Mouse (Mus musculus): ENCODE data around the gene Zfhx3. TPM values are rescaled to one million over a fixed set of nuclear protein-coding genes. Genes with fewer than 3 reads are reported as not detected.

Gene Zfhx3
- polyA plus RNA-seq, 1 experiment from 2014 or later = 22.0 TPM

- Histone ChIP-seq H3K27ac (peak overlapping the region; percentile 12; the same call in 1 of the 2 replicates), H3K27me3 (ENCODE audit: insufficient read depth, poor library complexity, severe bottlenecking) (no peaks in the 10 kb centered on the region), H3K4me3 (no peak overlapping the region), H3K9me3 (no peaks in the 10 kb centered on the region), H3K4me1 (replicated peaks) (peaks cover 37% of the 10 kb centered on the region), H3K36me3 (peaks cover 43% of the 10 kb centered on the region)
- 85% methylated on average over 10 of the region's 10 CpGs for WGBS
- no peak for DNase-seq (ENCODE audit: low spot score)
Observed at GRCm38 (mm10) chr8:108811694-108812093, 869.2 kb downstream of the Zfhx3 start.

- Histone ChIP-seq H3K36me3 (peaks cover 35% of the 10 kb centered on the region), H3K4me1 (replicated peaks) (peaks cover 45% of the 10 kb centered on the region), H3K27me3 (ENCODE audit: insufficient read depth, poor library complexity, severe bottlenecking) (no peaks in the 10 kb centered on the region), H3K4me3 (no peak overlapping the region), H3K27ac (no peak overlapping the region), H3K9me3 (no peaks in the 10 kb centered on the region)
- 77% methylated on average over 12 of the region's 12 CpGs for WGBS
- no peak for DNase-seq (ENCODE audit: low spot score)
Observed at GRCm38 (mm10) chr8:108813375-108813774, 870.9 kb downstream of the Zfhx3 start.

- Histone ChIP-seq H3K9me3 (no peaks in the 10 kb centered on the region), H3K4me1 (replicated peaks) (peaks cover 41% of the 10 kb centered on the region), H3K36me3 (peaks cover 13% of the 10 kb centered on the region), H3K27ac (peak overlapping the region; percentile 66; the same call in 1 of the 2 replicates), H3K4me3 (no peak overlapping the region), H3K27me3 (ENCODE audit: insufficient read depth, poor library complexity, severe bottlenecking) (no peaks in the 10 kb centered on the region)
- WGBS = 19% methylated on average over 8 of the region's 8 CpGs
- peak; percentile 50 for DNase-seq (ENCODE audit: low spot score)
Observed at GRCm38 (mm10) chr8:108819271-108819671, 876.8 kb downstream of the Zfhx3 start.

GRCm38 (mm10) chr8:108819826-108820225 is 877.4 kb downstream of the Zfhx3 start:
- peaks cover 8% of the 10 kb centered on the region for H3K36me3 ChIP-seq
- peaks cover 41% of the 10 kb centered on the region for H3K4me1 ChIP-seq (replicated peaks)
- DNase-seq (ENCODE audit: low spot score) = no peak
- H3K27me3 ChIP-seq (ENCODE audit: insufficient read depth, poor library complexity, severe bottlenecking) = no peaks in the 10 kb centered on the region
- H3K4me3 ChIP-seq = peak overlapping the region; percentile 36
- no peaks in the 10 kb centered on the region for H3K9me3 ChIP-seq
- 7% methylated on average over 3 of the region's 3 CpGs for WGBS
- peak overlapping the region; percentile 66; the same call in 1 of the 2 replicates for H3K27ac ChIP-seq

GRCm38 (mm10) chr8:108820634-108821033 is 878.2 kb downstream of the Zfhx3 start:
- 8% methylated on average over 6 of the region's 6 CpGs for WGBS
- H3K4me3 ChIP-seq = peak overlapping the region; percentile 36
- H3K36me3 ChIP-seq = peaks cover 7% of the 10 kb centered on the region; the same call in 1 of the 2 replicates
- no peaks in the 10 kb centered on the region for H3K9me3 ChIP-seq
- H3K27ac ChIP-seq = no peak overlapping the region
- H3K27me3 ChIP-seq (ENCODE audit: insufficient read depth, poor library complexity, severe bottlenecking) = no peaks in the 10 kb centered on the region
- peak; percentile 68 for DNase-seq (ENCODE audit: low spot score)
- H3K4me1 ChIP-seq (replicated peaks) = peaks cover 41% of the 10 kb centered on the region

- DNase-seq (ENCODE audit: low spot score) = no peak
- Histone ChIP-seq H3K4me3 (no peak overlapping the region), H3K27me3 (ENCODE audit: insufficient read depth, poor library complexity, severe bottlenecking) (no peaks in the 10 kb centered on the region), H3K36me3 (peaks cover 7% of the 10 kb centered on the region; the same call in 1 of the 2 replicates), H3K27ac (no peak overlapping the region), H3K9me3 (no peaks in the 10 kb centered on the region), H3K4me1 (replicated peaks) (peaks cover 61% of the 10 kb centered on the region)
- WGBS = 84% methylated on average over 15 of the region's 15 CpGs
Observed at GRCm38 (mm10) chr8:108822841-108823266, 880.4 kb downstream of the Zfhx3 start.

GRCm38 (mm10) chr8:108824049-108824448 is 881.6 kb downstream of the Zfhx3 start:
- no peaks in the 10 kb centered on the region for H3K9me3 ChIP-seq
- H3K27me3 ChIP-seq (ENCODE audit: insufficient read depth, poor library complexity, severe bottlenecking) = no peaks in the 10 kb centered on the region
- H3K4me3 ChIP-seq = no peak overlapping the region
- no peak overlapping the region for H3K27ac ChIP-seq
- H3K4me1 ChIP-seq (replicated peaks) = peaks cover 58% of the 10 kb centered on the region
- 95% methylated on average over 4 of the region's 4 CpGs for WGBS
- peaks cover 7% of the 10 kb centered on the region; the same call in 1 of the 2 replicates for H3K36me3 ChIP-seq
- no peak for DNase-seq (ENCODE audit: low spot score)

GRCm38 (mm10) chr8:108826414-108826813 is 884.0 kb downstream of the Zfhx3 start:
- WGBS = 84% methylated on average over 4 of the region's 4 CpGs
- Histone ChIP-seq H3K27ac (no peak overlapping the region), H3K36me3 (peaks cover 7% of the 10 kb centered on the region; the same call in 1 of the 2 replicates), H3K4me1 (replicated peaks) (peaks cover 58% of the 10 kb centered on the region), H3K9me3 (no peaks in the 10 kb centered on the region), H3K27me3 (ENCODE audit: insufficient read depth, poor library complexity, severe bottlenecking) (no peaks in the 10 kb centered on the region), H3K4me3 (no peak overlapping the region)
- DNase-seq (ENCODE audit: low spot score) = no peak

- H3K4me1 ChIP-seq (replicated peaks) = peaks cover 63% of the 10 kb centered on the region
- no peaks in the 10 kb centered on the region for H3K27me3 ChIP-seq (ENCODE audit: insufficient read depth, poor library complexity, severe bottlenecking)
- H3K36me3 ChIP-seq = peaks cover 6% of the 10 kb centered on the region; the same call in 1 of the 2 replicates
- no peak for DNase-seq (ENCODE audit: low spot score)
- no peak overlapping the region for H3K27ac ChIP-seq
- H3K9me3 ChIP-seq = no peaks in the 10 kb centered on the region
- no peak overlapping the region for H3K4me3 ChIP-seq
- 79% methylated on average over 15 of the region's 15 CpGs for WGBS
Observed at GRCm38 (mm10) chr8:108827428-108827827, 885.0 kb downstream of the Zfhx3 start.

GRCm38 (mm10) chr8:108829305-108829717 is 886.9 kb downstream of the Zfhx3 start:
- peak; percentile 84 for DNase-seq (ENCODE audit: low spot score)
- no peaks in the 10 kb centered on the region for H3K27me3 ChIP-seq (ENCODE audit: insufficient read depth, poor library complexity, severe bottlenecking)
- H3K9me3 ChIP-seq = no peaks in the 10 kb centered on the region
- H3K4me3 ChIP-seq = peak overlapping the region; percentile 19; the same call in 1 of the 2 replicates
- H3K4me1 ChIP-seq (replicated peaks) = peaks cover 68% of the 10 kb centered on the region
- peak overlapping the region; percentile 82 for H3K27ac ChIP-seq
- peaks cover 3% of the 10 kb centered on the region; the same call in 1 of the 2 replicates for H3K36me3 ChIP-seq
- WGBS = 35% methylated on average over 12 of the region's 12 CpGs

GRCm38 (mm10) chr8:108835143-108835542 is 892.7 kb downstream of the Zfhx3 start:
- H3K36me3 ChIP-seq = peaks cover 8% of the 10 kb centered on the region
- WGBS = 90% methylated on average over 11 of the region's 11 CpGs
- H3K9me3 ChIP-seq = no peaks in the 10 kb centered on the region
- H3K27ac ChIP-seq = no peak overlapping the region
- no peak for DNase-seq (ENCODE audit: low spot score)
- peaks cover 55% of the 10 kb centered on the region for H3K4me1 ChIP-seq (replicated peaks)
- H3K27me3 ChIP-seq (ENCODE audit: insufficient read depth, poor library complexity, severe bottlenecking) = no peaks in the 10 kb centered on the region
- H3K4me3 ChIP-seq = no peak overlapping the region

- 36% methylated on average over 10 of the region's 10 CpGs for WGBS
- no peak for DNase-seq (ENCODE audit: low spot score)
- H3K36me3 ChIP-seq = peaks cover 8% of the 10 kb centered on the region
- H3K4me3 ChIP-seq = no peak overlapping the region
- H3K27me3 ChIP-seq (ENCODE audit: insufficient read depth, poor library complexity, severe bottlenecking) = no peaks in the 10 kb centered on the region
- no peaks in the 10 kb centered on the region for H3K9me3 ChIP-seq
- H3K4me1 ChIP-seq (replicated peaks) = peaks cover 31% of the 10 kb centered on the region
- peak overlapping the region; percentile 50; the same call in 1 of the 2 replicates for H3K27ac ChIP-seq
Observed at GRCm38 (mm10) chr8:108837788-108838187, 895.3 kb downstream of the Zfhx3 start.

- WGBS = 71% methylated on average over 6 of the region's 6 CpGs
- no peak for DNase-seq (ENCODE audit: low spot score)
- no peak overlapping the region for H3K4me3 ChIP-seq
- H3K36me3 ChIP-seq = peaks cover 8% of the 10 kb centered on the region
- H3K9me3 ChIP-seq = no peaks in the 10 kb centered on the region
- H3K27ac ChIP-seq = no peak overlapping the region
- peaks cover 29% of the 10 kb centered on the region for H3K4me1 ChIP-seq (replicated peaks)
- no peaks in the 10 kb centered on the region for H3K27me3 ChIP-seq (ENCODE audit: insufficient read depth, poor library complexity, severe bottlenecking)
Observed at GRCm38 (mm10) chr8:108838761-108839160, 896.3 kb downstream of the Zfhx3 start.

All from hindbrain, embryonic 10.5 days (tissue).